Mouse (Mus musculus) adrenal gland, postnatal 4 days (tissue): Measurements from ENCODE around the gene Tbc1d4. TPM values are rescaled to one million over a fixed set of nuclear protein-coding genes. Genes with fewer than 3 reads are reported as not detected.
"Not testable (repeated sequence)": the region's sequence is repeated elsewhere in the genome, so short reads cannot be mapped to it uniquely, and the experiment has no call there.

Experiments
- DNase-seq, 2 experiments: peaks; one replicate each; pipeline ENCODE4 v3.0.0; 2021 to 2022; ENCODE audit warnings: low spot score in 2 of 2, mixed read lengths in 2 of 2
- total RNA-seq, 2 experiments: library from RNA; stranded (reverse); gene quantifications; 2 replicates each; pipeline ENCODE4 v1.2.3; 2021

Tbc1d4 gene
- total RNA-seq, 2 experiments from 2014 or later: 63.4 to 65.0 TPM

DNA sequence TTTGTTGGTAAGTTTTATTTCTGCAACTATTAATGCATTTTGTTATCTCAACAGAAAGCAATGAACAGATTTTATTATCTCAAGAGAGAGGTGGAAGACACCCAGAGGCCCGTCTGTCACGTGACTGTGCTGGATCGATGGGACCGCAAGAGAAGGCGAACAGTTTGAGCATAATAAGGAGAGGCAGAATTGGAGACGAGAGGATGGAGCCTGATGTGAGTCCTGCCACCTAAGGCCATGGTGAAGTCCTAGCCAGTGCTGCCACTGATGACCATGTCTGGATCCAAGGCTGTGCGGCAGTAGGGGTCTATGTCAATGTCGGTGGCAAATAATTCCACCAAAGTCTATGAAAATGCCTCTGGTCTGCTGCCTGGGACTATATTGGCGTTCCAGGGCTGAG lies 12.3 kb downstream of the Tbc1d4 start:
- DNase-seq: no peak

DNA sequence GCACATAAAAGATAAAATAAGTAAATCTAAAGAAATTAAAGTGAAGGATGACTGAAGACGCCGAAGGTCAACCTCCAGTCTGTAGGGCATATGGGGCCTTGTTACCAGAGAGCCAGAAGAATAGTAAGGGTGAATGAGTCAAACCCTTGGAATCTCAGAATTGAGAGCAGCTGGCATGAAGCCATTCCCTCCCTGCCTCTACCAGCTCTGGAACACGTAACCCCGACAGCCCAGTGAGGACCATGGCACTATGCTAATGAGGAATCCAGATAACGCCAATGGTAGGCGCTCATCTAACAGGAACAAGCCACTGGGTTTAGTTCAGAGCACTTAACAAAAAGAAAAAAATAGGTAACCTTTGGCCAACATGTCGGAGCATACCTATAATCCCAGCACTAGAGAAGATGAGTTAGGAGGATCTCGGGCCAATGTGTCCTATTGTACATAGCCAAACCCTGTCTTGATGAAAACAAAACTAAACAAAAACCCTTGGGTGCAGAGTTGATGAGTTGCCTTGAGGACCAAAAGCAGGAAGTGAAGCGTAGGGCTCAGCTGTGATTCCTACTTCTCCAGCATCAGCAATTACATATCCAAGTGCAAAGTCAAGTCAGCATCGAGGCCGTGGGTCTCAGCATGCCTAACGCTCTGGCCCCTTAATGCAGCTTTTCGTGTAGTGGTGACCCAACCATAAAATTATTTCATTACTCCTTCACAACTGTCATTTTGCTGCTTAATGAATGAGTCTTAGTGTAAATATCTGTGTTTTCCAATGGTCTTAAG lies 13.5 kb downstream of the Tbc1d4 start:
- DNase-seq: no peak

DNA sequence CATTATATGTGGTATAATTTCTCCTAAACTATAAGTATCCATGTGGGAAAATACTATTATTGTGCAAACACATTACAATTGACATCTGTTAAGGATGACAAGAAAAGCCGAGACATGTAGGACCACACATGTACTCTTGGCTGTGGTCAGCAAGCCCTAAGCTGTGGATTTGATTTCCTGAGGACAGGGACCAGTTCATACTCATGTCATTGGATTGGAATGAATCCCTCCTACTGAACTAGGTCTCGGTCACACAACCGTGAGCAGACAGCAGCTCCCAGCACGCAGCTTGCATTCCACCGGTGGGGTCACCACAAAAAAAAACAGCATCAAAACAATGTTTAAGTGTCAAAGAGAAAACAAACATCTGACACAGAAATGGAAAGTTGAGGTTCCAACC lies 15.0 kb downstream of the Tbc1d4 start:
- no peak for DNase-seq

- no peak for DNase-seq
Measured at GRCm38 (mm10) chr14:101593340-101593739, 15.7 kb downstream of the Tbc1d4 start.

GRCm38 (mm10) chr14:101591101-101591500 lies 17.9 kb downstream of the Tbc1d4 start:
- DNase-seq: no peak

GRCm38 (mm10) chr14:101588209-101588991 lies 20.6 kb downstream of the Tbc1d4 start:
- not testable (repeated sequence) for DNase-seq

- DNase-seq: not testable (repeated sequence)
Measured at GRCm38 (mm10) chr14:101587366-101588040, 21.5 kb downstream of the Tbc1d4 start.

DNA sequence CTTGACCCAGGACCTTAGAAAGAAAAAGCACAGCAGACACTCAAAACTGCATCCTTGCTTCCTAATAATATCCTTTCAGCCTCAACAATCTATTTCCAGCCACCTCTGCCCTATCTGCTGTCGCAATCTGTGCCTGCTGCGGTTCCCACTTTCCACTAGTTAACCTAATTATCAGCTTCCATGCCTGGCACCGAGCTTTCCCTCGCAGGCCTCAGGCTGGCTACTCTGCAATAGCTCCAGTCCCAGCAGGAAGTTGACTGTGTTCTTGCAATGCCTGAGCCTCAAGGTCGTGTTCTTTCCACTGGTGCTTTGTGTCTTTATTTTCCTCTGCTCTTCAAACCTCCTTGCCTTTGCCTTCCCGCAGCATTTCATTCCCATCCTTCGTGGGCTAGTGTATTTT lies 22.9 kb downstream of the Tbc1d4 start:
- DNase-seq: no peak

GRCm38 (mm10) chr14:101575651-101576050 lies 33.3 kb downstream of the Tbc1d4 start:
- no peak for DNase-seq

GRCm38 (mm10) chr14:101574536-101574935 lies 34.5 kb downstream of the Tbc1d4 start:
- no peak for DNase-seq

DNA sequence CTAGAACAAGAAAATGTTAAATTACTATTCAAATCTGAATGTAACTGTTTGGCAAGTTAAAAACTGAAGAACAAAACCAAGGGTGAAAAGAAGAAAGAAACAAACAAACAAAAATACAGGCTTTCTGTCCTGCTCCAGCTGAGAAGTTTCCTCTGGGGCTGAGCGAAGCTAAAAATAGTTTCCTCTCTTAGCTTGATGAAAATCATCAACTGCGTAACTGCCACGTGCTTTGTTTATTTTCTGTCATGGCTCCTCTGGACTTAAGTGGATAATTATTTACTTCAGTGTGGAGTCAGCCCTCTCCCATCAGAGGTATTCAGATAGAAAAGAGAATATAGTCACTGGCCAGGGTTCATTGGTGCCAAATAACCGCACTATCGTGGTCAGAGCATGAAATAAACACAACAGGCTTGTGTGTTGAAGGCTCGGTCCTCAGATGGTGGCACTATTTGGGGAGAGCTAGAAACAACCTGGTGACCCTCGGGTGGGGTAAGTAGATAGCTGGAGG lies 35.8 kb downstream of the Tbc1d4 start:
- no peak for DNase-seq

DNA sequence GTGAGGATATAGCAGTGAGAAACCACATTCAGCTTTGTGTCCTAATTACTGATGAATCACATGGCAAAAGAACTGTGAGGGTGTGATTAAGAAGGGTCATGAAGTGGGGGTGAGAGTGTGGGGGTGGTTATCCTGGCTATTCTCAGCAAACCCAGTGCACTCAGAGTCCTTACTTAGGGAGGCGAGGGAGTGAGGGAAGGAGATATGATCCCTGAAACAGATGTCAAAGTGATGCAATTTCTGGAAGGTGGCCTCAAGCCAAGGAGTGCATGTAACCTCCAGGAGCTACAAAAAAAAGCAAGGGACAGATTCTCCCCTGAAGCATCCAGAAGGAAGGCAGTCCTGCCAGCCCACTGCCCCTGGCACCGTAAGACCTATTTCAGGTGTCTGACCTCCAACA lies 40.2 kb downstream of the Tbc1d4 start:
- DNase-seq: no peak

- no peak for DNase-seq
Measured at GRCm38 (mm10) chr14:101566717-101567116, 42.3 kb downstream of the Tbc1d4 start.

GRCm38 (mm10) chr14:101565661-101566060 lies 43.3 kb downstream of the Tbc1d4 start:
- DNase-seq: no peak

GRCm38 (mm10) chr14:101561251-101561701 lies 47.7 kb downstream of the Tbc1d4 start:
- no peak for DNase-seq

GRCm38 (mm10) chr14:101559446-101559845 lies 49.5 kb downstream of the Tbc1d4 start:
- no peak for DNase-seq

GRCm38 (mm10) chr14:101548885-101549573 lies 60.0 kb downstream of the Tbc1d4 start:
- no peak for DNase-seq

DNA sequence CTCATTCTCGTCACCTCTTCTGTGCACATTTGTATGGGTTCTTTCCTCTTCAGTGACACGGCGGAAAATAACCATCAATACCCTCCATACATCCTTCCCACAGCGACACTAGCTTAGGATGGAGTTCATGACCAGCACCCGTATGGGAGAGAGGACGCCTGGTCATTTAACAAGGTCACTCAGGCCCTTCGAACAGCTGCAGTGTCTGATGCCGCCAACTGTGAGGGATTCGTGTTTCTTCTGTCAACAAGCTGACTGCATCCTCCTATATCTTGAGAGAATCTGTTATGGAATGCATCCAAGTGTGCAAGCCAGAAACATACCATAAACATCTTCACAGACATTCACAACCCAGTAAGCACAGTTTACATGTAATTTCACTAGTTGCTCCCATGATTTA lies 67.1 kb downstream of the Tbc1d4 start:
- DNase-seq: no peak

DNA sequence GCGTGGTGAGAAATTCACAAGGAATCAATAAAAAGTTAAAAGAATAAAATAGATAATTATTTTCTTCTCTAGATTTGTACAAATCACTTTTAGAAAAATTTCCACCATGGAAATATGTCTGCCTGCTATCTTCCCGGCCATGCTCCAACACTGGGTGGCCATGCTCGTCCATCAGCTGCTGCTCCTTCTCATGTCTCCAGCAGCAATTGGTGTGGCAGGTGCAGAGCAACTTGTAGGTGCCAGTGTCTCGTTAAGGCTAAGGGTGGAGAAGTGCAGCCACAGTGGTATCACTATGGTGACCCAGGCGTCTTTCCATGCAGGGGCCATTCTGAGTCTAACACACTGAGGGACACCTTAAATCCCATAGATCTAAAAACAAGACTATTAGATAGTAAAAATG lies 67.8 kb downstream of the Tbc1d4 start:
- no peak for DNase-seq

- no peak for DNase-seq
Measured at GRCm38 (mm10) chr14:101540466-101540865, 68.5 kb downstream of the Tbc1d4 start.

- DNase-seq: no peak
Measured at GRCm38 (mm10) chr14:101537906-101538305, 71.1 kb downstream of the Tbc1d4 start.
